Mouse (Mus musculus): ENCODE results near the gene Macrod1.

Gene Macrod1

DNA sequence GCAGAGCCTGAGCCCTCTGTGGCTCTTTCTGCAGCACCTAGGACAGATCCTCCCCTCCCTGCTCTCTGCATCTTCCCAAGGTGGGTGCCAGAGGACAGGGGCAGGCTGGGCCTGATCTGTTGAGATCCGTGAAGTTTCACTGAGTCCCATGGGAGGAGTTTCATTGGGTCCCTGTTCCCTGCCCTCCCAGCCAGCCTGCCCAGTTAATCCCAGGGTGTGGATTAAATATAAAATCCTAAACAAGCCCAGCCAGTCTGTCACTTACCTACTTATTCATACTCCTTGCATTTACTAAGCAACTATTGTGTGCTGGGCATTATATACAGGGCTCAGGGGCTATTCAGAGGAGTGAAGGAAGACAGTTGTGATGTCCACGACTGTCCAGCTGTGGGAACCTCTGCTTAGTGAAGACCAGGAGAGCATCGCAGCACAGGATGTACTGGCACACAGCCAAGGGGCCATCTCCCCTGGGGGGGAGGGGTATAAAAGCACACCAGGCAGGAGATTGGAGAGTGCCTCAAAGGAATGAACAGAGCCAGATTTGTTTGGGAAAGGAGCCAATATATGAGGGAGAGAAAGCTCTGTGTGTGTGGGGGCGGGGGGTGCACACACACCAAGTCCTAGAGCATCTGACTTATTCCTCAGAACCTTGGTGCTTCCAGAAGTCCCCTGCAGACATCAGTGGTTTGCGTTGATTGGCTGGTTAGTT, 85.8 kb downstream of the Macrod1 start:
- no peak for DNase-seq (ENCODE audit: low spot score)

DNA sequence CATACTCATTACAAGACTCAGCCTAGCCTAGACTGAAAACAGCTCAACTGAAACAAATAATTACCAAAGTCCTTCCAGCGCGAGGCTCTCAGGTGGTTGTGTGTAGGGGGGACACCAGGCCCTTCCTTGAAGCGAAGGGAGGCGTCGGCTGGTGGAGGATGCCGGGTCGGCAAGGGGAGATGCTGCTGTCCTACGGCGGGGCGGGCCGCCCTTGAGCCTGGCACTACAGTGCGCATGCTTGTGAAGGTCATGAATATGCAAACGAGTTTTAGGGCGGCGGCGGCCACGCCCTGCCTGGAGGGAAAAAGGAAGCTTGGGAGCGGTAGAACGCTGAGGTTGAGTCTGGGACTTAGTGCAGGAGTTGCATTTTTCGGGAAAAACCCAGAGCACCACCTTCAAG, 87.2 kb downstream of the Macrod1 start:
- peak; percentile 51 for DNase-seq (ENCODE audit: low spot score)

DNA sequence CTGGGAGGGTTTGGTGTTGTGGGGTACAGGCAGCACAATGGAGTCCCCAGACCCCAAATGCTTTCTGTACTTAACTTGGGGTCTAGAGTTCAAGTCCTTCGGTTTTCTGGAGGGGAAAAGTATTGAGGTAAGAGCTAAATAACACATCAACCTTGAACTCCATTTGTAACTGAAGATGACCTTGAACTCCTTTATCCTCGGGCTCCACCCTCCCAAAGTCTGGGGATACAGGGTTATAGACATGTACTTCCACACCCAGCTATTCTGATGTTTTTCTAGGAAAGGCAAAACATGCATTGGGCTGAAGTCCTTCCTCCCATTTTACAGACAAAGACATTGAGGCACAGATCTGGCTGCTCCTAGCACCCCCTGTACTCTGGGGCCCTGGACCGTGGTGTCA, 87.8 kb downstream of the Macrod1 start:
- no peak for DNase-seq (ENCODE audit: low spot score)

DNA sequence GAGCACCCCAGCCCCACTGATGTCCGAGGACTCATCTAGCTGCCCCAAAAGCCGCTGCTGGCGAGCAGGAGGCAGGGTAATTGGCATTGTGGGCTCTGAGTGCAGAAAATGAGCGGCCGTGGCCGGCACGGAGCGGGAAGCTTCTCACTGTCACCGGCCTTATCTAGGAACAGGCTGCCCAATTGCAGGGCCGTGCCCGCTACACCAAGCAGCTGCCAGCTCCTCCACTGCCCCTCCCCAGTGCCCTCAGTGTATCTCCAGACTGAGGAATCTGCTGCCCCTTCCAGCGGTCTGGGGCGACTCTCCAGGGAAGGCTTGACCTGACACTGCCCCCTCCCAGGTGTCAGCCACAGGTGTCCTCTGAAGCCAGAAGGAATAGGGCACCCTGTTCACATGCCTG, 89.8 kb downstream of the Macrod1 start:
- DNase-seq (ENCODE audit: low spot score) = no peak

DNA sequence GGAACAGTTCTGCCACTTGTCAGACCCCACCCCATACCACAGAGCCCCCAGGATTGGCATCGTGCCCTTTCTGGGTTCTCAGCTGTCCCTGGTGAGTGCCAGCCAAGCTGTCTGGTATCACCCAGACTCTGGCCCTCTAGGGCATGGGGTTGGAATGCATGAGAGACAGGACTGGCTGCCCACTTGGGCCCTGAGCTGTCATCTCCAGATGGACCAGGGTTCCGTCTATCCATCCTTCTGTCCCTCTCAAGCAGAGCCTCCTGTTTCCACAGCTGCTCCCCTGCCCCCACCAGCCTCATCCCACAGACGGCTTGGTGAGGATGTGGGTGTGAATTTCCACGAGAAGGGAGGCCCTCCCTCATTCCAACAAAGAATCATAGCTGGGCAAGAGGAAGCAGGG, 91.5 kb downstream of the Macrod1 start:
- DNase-seq (ENCODE audit: low spot score) = no peak

DNA sequence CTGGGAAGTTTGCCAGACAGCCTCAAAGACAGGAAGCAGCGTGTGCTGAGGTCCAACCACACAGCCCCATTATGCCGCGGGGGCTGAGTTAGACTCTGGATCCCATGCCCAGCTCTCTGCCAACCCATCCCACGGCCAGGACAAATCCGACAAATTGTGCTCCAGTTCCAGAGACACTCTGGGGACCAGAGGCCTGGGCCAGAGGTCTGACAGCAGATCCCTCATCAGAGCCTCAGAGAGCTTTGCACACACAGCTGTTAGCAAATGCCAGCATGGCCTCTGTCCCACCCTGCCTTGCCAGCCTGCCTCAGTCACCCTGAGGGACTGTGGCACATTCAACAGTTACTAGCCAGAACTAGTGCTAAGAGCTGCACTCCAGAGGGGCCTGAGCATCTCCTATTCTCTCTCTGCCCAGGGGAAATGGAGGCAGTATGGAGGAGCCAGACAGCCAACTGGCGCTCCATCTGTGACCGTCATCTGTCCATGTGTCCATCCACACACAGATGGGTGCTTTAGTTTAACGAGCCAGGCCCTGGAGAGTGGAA, 92.0 kb downstream of the Macrod1 start:
- DNase-seq (ENCODE audit: low spot score) = no peak

DNA sequence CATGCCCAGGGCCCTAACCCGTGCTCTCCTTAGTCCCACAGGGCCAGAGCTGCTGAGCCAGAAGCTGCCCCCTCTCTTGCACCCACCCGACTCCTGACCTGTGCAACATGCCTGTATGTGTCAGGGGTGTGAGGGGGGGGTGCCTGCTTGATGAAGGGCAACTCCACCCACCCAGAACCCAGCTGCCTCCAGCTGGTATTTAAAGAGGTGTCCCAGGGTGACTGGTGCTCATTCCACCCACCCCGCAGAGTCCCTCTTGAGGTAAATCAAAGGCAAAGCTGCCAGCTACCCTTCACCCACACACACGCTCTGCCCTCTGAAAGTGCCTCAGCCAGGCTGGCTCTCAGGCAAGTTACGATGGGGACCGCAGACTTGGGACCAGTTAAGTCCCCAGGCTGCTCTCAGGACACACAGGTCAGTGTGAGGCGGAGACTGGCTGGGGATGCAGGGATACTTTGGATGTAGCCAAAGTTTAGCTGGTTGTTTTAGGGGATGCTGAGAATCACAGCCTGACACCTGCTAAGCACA, 92.6 kb downstream of the Macrod1 start:
- DNase-seq (ENCODE audit: low spot score) = no peak

DNA sequence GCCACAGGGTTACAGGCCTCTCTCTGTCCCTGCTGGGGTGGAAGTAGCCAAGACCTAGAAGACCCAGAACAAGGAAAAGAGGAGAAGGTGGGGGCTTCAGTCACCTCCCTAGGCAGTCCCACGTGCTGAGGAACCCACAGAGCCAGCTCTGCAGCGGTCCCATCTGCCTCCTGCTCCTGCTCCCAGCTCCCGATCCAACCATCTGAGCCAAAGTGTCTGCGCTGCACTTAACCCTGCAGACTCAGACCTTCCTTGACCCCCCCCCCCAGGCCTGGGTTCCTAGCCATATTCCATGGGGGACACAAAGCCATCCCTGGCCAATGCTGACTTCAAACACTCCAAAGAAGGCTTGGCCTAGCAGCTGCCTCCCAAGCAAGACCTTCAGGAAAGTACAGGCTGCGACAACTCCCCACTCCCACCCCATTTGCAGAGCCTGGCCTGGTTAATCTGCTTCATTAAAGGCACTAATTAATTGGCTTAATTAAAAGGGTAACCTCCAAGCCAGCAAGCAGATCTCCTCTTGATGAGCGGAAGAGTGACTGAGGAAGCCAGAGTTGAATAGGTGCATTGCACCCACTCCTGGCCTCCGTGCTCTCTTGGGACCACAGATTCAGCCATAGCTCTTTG, 94.8 kb downstream of the Macrod1 start:
- DNase-seq (ENCODE audit: low spot score) = no peak

DNA sequence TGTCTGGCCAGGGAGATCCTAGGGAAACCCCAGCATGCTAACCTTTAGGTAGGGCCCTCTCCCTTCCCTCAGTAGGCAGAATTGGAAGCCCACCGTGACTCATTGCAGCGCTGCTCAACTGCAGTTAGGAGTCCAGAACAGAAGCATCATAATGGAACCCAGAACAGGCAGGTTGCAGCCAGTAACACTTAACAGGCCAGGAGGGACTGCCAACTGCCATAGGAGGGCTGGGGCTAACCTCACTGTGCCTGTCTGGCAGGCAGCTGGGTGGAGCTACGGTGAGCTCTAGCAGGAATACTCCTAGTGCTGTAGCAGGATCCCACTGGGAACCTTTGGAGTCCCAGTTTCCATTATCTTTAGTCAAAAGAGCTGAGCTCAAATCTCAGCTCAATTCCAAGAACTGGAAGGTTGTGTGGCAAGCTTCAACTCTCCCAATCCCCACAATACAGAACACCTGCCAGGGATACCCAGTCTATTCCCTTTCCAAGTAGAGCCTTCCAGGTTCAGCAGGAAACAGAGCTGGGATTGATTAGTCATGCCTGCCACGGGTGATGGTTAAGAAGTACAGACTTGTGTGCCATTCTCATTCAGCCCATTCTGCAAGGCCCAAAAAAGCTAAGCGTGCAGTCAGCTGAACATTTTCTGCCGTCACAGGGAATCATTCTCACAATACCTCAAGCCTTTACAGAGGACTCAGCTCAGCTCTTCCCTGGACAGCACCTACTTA, 95.5 kb downstream of the Macrod1 start:
- no peak for DNase-seq (ENCODE audit: low spot score)

DNA sequence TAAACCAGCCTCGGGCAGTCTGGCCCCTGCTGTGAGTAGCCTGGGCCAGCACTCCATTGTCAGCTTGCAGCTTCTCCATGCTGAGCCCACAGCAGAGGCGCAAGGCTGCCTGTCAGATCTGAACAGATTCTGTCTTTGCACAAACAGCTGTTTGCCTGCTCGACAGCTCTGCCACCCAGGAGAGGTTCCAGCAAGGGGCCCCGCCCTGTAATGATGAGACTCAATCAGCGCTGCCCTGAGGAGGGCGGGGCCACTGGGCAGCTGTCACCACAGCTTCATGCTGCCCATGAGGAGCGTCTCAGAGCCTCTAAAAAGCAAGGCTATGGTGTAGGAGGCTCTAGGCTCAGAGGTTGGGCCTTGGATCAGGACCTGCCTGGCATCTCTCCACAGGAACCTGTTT, 96.6 kb downstream of the Macrod1 start:
- DNase-seq (ENCODE audit: low spot score) = no peak

DNA sequence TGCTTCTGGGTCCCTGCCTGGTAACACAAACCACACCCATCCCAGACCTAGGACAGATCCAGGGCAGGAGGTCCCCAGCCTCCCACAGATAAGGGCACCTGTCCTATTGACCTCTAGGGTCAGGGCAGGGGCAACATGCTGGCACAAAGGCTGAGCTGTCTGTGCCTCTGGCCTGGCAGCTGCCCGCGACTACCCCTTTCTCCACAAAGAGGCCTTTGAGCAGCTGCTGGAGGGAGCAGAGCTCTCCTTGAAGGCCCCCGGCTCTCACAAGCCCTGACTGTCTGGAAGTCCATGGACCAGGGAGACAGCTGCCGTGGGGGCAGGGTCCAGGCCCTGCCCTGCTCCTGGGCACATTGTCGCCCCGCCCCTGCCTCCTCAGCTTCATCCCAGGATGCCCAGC, 98.6 kb downstream of the Macrod1 start:
- no peak for DNase-seq (ENCODE audit: low spot score)

DNA sequence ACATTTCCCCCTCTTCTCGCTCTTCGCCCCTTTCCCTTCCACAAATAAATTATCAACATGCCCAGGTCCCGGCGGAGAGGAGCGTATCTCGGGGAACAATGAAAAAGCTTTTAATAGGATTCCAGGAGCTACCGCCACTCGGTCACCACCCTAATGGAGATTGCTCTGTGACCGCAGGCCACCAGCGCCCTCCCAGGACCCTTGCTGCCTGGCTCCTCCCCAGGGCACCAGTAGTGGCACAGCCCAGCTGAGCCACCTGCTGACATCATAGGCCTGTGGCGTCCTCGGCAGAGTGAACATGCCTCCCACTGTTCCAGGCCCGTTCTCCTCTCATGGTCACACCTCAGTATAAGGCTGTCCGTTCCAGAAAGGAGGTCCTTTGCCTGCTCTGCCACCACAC, 101.1 kb downstream of the Macrod1 start:
- DNase-seq (ENCODE audit: low spot score) = no peak

DNA sequence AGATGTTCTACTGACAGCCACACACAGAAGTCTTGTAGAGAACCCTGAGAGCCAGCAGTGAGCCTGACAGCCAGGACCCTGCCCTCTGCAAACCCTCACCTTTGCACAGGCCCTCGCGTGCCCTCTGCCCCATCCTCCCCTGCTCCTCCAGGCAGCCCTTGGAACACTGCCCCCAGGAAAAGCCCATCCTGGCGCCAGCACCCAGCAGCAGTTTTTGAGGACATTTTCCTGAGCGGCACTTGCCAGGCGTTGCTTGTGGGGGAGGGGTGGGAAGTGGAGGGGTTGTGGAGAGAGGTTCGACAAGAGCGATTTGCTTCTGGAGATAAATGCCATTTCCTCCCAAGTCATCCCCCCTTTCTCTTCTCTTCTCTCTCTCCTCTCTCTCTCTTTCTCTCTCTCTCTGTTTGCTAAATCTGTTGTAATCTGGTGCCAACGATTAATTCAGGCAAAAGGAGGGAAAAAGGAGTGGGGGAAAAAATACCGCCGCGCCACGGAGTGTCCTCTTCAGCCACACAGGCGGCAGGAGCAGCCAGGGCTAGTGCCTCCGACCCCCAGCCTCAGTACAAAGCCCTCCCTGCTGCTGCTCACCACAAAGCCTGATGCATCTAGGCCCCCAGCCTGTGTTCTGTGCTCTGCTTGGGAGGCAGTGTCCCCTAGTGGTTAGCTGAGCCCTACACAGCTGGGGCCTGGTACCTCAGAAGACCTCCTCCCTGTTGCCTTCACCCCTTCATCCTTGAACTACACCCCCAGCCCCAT, 103.7 kb downstream of the Macrod1 start:
- no peak for DNase-seq (ENCODE audit: low spot score)

DNA sequence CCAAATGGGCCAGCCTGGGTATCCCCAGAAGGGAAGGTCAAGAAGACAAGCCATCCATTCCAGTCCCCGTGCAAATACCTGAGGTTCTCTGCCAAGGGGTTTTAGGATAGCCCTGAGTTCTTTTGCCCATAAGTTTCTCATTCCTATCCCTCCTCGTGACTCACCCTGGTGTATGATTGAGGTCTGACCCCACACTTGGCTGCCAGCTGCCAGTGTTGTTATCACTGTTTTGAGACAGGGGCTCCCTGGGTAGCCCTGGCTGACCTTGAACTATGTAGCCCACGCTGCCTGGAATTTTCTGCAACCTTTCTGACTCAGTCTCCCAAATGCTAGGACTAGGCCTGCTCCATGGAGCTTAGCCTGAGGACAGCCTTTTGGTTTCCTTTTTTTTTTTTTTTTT, 104.5 kb downstream of the Macrod1 start:
- DNase-seq (ENCODE audit: low spot score) = no peak

DNA sequence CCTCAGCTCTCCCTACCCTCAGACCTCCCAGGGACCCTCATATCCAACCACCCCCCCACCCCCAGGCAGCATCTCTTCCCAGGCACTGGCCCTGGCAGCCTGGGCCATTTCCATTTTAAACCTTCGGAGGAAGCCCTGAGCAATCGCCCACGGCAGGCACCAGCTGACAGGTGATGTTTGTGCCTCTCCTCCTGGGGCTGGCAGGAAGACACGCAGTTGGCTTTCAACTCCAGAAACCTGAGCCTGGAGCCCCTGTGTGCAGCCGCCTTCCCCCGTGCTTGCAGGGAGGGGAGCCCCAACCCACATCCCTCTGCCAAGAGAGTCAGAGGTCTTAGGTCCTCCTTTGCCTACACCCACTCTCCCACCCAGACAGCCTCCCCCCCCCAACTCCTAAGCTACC, 107.6 kb downstream of the Macrod1 start:
- DNase-seq (ENCODE audit: low spot score) = no peak

DNA sequence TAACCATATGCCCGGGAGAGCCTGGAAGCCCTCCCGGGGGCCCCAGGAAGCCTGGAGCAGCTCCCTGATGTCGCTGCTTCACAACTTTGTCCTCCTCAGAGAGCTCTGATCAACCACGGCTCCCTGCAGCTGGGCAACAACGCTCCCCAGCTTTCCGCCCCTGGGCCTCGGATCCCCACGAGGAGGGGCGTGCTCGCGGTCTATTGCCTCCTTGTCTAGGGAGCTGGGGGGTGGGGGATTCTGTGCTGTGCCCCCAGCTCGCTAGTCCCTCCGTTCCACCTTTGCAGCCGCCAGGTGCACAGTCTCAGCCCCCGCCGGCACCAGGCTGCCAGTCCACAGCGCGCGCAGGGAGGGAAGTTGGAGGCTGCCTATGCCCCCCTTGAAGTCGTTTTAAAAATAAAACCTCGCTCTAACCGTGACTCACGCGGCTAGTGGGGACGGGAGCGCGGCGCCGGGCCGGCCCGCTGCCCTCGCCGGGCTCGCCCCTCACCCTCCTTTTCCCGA, 108.3 kb downstream of the Macrod1 start:
- DNase-seq (ENCODE audit: low spot score) = no peak

DNA sequence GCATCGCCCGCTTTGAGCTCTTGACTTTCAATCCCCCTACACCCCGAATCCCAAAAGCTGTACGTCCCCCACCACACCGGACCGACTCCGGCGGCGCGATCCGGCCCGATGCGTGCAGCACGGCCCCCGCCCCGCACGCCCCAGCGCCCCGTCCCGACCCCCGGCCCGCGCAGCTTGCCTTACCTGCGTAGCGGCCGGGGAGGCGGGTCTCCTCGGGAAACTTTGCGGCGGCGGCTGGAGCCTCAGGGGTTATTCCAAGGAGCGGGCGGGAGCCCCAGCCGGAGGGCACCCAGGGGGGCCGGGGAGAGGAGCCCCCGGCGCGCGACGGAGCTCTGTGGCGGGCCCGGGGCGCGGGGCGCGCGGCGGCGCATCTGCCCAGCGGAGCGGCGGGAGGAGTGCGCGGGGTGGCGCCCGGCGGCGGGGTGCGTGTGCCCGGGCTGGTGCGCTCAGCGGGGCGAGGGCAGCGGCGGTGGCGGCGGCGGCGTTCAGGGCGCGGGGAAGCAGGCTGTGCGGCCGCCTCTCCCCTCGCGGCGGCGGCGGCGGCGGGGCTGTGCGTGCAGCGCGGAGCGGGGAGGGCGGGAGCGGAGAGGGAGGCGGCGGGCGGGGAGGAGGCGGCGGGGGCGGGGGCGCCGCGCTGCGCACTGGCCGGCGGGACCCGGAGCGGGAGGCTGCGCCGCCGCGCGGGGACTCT, 109.0 kb downstream of the Macrod1 start:
- DNase-seq (ENCODE audit: low spot score) = no peak

DNA sequence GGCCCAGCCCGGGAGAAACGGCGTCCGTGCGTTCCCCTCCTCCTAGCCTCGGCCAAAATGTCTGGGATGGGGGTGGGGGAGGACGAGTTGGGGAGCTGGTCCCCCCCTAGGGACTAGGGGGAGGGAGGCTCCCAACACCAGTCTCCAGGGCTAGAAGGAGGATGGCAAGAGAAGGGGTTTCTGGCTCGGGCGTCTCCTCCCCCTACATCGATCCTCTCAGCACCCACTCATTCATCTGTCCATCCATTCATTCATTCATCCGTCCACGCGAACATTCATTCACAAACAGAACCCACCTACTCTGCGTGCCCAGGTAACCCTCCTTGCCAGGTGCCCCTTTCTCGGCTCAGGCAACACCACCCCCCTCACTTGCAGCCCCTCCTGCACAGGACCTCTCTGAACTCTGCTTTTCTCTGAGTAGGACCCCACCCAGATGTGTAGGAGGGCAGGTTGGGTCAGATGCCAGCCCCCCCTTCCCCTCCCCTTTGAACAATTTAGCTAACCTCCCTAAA, 109.6 kb downstream of the Macrod1 start:
- no peak for DNase-seq (ENCODE audit: low spot score)

DNA sequence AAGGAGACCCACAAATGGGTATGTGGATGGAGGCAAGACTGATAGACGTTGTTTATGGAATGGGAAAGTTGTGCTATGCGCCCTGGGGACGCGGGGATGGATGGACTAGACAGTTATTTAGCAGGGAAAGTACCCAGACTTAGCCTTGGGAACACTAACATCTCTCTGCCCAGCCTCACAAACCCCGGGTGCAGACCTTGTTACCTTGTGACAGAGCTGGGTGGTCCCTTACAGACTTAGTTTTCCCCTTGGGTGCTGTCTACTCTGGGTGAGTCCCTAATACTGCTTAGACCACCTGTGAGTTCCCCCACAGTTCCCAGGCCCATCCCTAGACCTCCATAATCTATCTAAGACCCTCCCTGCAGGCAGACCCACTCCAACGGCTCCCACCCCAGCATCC, 110.2 kb downstream of the Macrod1 start:
- DNase-seq (ENCODE audit: low spot score) = no peak

DNA sequence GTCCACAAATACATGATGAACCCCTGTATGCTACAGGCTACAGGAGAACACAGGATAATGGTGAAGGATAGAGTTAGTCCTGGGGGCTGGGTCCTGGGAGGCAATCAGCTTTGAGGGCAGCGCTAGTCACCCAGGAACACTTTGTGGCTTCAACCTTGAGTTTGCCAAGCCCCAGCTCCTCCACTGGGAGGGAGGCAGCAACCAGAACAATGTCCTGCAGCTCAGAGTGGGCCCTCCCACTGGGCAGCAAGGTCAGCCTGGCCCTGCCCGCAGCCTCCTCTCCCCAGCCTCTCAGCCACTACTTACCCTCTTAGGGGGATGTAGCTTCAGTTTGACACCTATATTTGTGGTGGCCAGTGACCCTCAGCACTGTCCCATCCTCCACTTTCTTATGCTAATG, 111.8 kb downstream of the Macrod1 start:
- no peak for DNase-seq (ENCODE audit: low spot score)

DNA sequence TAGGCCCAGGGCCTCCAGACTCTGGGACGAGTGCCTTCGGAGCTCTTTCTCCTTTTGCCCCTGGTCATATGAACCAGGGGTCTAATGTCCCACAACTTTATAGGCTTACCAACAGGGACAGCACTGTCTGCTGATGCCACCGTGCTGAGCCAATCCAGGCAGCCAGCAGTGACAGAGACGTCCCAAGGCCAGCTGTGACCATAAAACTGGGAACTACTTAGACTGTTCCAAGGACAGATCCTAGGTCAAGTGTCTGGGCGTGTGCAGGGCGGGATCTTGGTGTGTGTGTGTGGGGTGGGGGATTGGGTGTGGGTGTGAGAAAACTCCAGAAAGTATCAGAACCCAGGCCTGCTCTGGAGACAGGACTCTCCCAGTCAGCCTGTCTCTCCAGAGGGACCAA, 114.3 kb downstream of the Macrod1 start:
- DNase-seq (ENCODE audit: low spot score) = no peak

Measured in yolk sac, embryonic 10.5 days (tissue).